Mouse (Mus musculus) ES-E14 (cell line): ENCODE data around the gene Odf3. TPM values are rescaled to one million over a fixed set of nuclear protein-coding genes. Genes with fewer than 3 reads are reported as not detected.

Source experiments
- DNase-seq: peaks from one replicate; pipeline ENCODE4 v3.0.0-alpha.2; 2013; ENCODE audit warnings: low read depth, low spot score
- H3K27ac ChIP-seq: 2 replicates; pipeline ENCODE4 v1.5.1; 2012; ENCODE audit warnings: low read depth, mild to moderate bottlenecking, low read length, moderate library complexity, mixed read lengths; ENCODE audit not compliant: poor library complexity, insufficient read depth, severe bottlenecking
- H3K36me3 ChIP-seq: 2 replicates; pipeline ENCODE4 v1.6.1; 2012; ENCODE audit warnings: mild to moderate bottlenecking, low read length, moderate library complexity, mixed read lengths; ENCODE audit not compliant: control insufficient read depth, poor library complexity, insufficient read depth, severe bottlenecking
- H3K4me1 ChIP-seq, 2 experiments: fragments of 150-350 bp in 1 of 2; sonication (generic) in 1 of 2; 2 replicates each; pipeline ENCODE4 v1.6.1; 2012; ENCODE audit warnings: low read length in 2 of 2, mild to moderate bottlenecking in 1 of 2, mixed read lengths in 1 of 2; ENCODE audit not compliant: control insufficient read depth in 2 of 2, insufficient read depth in 2 of 2, poor library complexity in 1 of 2
- H3K4me3 ChIP-seq, 2 experiments: fragments of 150-350 bp in 1 of 2; sonication (generic) in 1 of 2; 2 replicates each; pipeline ENCODE4 v1.5.1; 2012; ENCODE audit warnings: low read length in 2 of 2, low read depth in 1 of 2, mild to moderate bottlenecking in 1 of 2, mixed read lengths in 1 of 2; ENCODE audit not compliant: insufficient read depth in 1 of 2, poor library complexity in 1 of 2, severe bottlenecking in 1 of 2
- H3K9ac ChIP-seq: 2 replicates; pipeline ENCODE4 v1.6.1; 2012; ENCODE audit warnings: low read depth, mild to moderate bottlenecking, low read length, mixed read lengths; ENCODE audit not compliant: poor library complexity, insufficient read depth, severe bottlenecking
- H3K9me3 ChIP-seq: fragments of 150-350 bp; sonication (generic); 2 replicates; pipeline ENCODE4 v1.6.1; 2012; ENCODE audit warnings: low read depth, mild to moderate bottlenecking, low read length; ENCODE audit not compliant: control insufficient read depth, insufficient read depth
- CHD2 ChIP-seq: IDR thresholded peaks from 2 replicates; pipeline ENCODE4 v1.6.1; 2014; ENCODE audit warnings: mild to moderate bottlenecking, low read depth, low read length, inconsistent platforms
- HCFC1 ChIP-seq: IDR thresholded peaks from 2 replicates; pipeline ENCODE4 v1.6.1; 2012; ENCODE audit warnings: low read length, inconsistent platforms, borderline replicate concordance; ENCODE audit not compliant: insufficient read depth
- MAFK ChIP-seq: IDR thresholded peaks from 2 replicates; pipeline ENCODE4 v1.6.1; 2014; ENCODE audit warnings: mild to moderate bottlenecking, low read depth, low read length, inconsistent platforms; ENCODE audit not compliant: insufficient read depth
- ZC3H11A ChIP-seq: IDR thresholded peaks from 2 replicates; pipeline ENCODE4 v1.6.1; 2012; ENCODE audit warnings: low read depth, mild to moderate bottlenecking, inconsistent platforms, low read length, borderline replicate concordance
- ZNF384 ChIP-seq: IDR thresholded peaks from 2 replicates; pipeline ENCODE4 v1.6.1; 2012; ENCODE audit warnings: low read depth, low read length, inconsistent platforms
- in situ Hi-C, 2 experiments: fragments of 600-800 bp; cut with MboI; formaldehyde crosslinking; loops; one replicate each; pipeline ENCODE4 v1.15.1; 2025; ENCODE audit warnings: low sequenced_read_pairs in 2 of 2, inconsistent platforms in 1 of 2; ENCODE audit not compliant: unreplicated experiment in 2 of 2
- total RNA-seq: library from RNA; depleted of rRNA; stranded (reverse); fragments of 300-350 nt; gene quantifications from 2 replicates; pipeline ENCODE4 v1.2.3, GENCODE M21; 2012

Odf3 gene
- total RNA-seq, 1 experiment, result not detected

DNA sequence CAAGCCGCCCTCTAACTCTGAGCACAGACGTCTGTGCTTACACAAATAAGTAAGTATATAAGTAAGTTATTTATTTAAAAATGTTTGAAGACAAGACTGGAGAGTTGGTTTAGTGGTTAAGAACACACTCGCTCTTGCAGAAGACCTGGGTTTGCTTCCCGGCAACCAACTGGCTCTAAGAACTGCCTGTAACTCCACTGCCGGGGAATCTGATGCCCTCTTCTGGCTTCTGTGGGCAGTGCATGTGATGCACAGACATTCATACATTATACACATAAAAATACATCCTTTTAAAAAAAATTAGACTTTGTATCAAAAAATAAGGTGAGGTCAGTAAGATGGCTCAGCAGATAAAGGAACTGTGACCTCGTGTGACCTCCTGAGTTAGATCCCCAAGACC lies 37.1 kb upstream of the Odf3 start:
- Histone ChIP-seq H3K36me3 (peaks cover 14% of the 10 kb centered on the region), H3K4me1 (0 out of 4 replicates have a peak, but pooled peaks cover 0 to 2% of the 10 kb centered on the region in 2 experiments), H3K4me3 (no peak overlapping the region), H3K9me3 (no peaks in the 10 kb centered on the region), H3K9ac (no peak overlapping the region), H3K27ac (no peak overlapping the region)
- no peak for DNase-seq
- no peak for TF ChIP-seq CHD2
- peak; percentile 47; the same call in 1 of the 2 replicates for TF ChIP-seq ZC3H11A
- in situ Hi-C loops, result no loop called here

DNA sequence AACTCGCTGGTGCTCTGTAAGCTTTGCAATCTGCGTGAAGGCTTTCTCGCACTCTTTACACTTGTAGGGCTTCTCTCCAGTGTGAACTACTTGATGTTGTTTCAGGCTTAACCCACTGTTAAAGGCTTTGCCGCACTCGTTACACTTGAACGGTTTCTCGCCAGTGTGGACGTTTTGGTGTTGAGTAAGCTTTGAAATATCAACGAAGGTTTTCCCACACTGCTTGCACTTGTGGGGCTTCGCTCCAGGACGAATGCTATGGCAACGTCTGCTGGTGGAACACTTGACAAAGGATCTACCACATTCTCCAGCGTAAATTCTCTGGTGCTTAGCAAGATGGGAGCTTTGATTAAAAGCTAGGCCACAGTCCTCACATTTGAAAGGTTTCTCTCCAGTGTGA lies 35.9 kb upstream of the Odf3 start:
- in situ Hi-C loops, result no loop called here
- Histone ChIP-seq H3K36me3 (peaks cover 14% of the 10 kb centered on the region), H3K9ac (no peak overlapping the region), H3K27ac (no peak overlapping the region), H3K9me3 (no peaks in the 10 kb centered on the region), H3K4me1 (0 out of 4 replicates have a peak, but pooled peaks cover 0 to 2% of the 10 kb centered on the region in 2 experiments), H3K4me3 (no peak overlapping the region)
- TF ChIP-seq ZNF384 (no peak), ZC3H11A (no peak), MAFK (no peak), CHD2 (no peak), HCFC1 (no peak)
- no peak for DNase-seq

DNA sequence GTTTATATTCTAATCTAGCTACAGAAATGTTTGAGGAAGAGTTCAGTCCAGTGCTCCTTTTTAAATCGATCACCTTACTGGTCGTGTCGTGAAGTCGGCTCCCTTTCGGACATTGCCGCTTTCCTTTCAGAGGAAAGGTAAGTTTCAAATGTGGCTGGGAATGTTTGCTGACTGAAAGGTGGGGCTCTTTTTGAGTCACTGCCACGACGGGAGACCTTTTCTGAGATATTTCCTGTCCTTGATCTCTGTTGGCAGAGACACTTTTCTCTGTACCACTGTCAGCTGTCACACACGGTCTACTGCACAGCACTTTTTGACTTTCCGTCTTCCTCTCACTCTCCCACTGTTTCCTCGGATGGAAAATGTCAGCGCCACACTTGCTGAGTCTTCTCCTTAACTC lies 34.8 kb upstream of the Odf3 start:
- in situ Hi-C loops, result no loop called here
- no peak for TF ChIP-seq ZNF384
- no peak for TF ChIP-seq CHD2
- TF ChIP-seq HCFC1, result no peak
- no peak for TF ChIP-seq MAFK
- no peak for TF ChIP-seq ZC3H11A
- H3K4me1 ChIP-seq, result no peaks in the 10 kb centered on the region
- DNase-seq, result no peak
- H3K9me3 ChIP-seq, result no peaks in the 10 kb centered on the region
- H3K27ac ChIP-seq, result no peak overlapping the region
- peaks cover 15% of the 10 kb centered on the region for H3K36me3 ChIP-seq
- no peak overlapping the region for H3K9ac ChIP-seq
- H3K4me3 ChIP-seq, result no peak overlapping the region

DNA sequence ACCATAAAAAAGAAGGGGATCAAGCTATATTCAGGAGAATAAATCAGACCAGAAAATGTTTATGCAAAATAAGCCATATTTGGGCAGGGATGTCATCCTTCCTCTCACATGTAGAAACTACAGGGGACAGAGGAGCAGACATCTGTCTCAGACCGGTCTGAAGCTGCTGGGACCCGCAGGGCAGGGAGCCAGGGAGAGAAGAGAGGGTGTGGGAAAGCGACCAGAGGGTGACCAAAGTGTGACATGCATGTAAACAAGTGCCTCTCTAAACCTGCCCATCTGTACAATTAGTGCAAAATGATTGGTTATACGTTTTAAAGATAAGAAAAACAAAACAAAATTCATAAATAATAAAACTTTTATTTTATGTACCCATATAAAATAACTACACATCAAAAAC lies 27.4 kb upstream of the Odf3 start:
- DNase-seq, result no peak
- H3K36me3 ChIP-seq, result peaks cover 4% of the 10 kb centered on the region

DNA sequence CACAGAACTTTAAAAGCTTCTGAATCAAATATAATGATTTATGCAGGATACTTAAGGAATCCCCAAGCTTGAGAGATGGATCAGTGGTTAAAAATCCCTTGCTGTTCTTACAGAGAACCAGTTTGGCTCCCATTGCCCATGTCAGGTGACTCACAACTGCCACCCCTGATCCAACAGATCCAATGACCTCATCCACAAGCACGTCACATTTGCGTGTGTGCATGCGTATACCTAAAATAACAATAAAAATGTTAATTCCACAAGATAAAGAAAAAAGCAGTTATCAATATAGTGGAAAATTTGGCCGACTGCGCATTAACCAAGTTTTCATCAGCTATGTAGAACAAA lies 26.3 kb upstream of the Odf3 start:
- H3K9me3 ChIP-seq, result no peaks in the 10 kb centered on the region
- peak overlapping the region; percentile 88 to 91 for H3K4me3 ChIP-seq
- in situ Hi-C loops, result no loop called here
- peaks cover 4% of the 10 kb centered on the region for H3K36me3 ChIP-seq
- 0 out of 4 replicates have a peak, but pooled peaks cover 0 to 2% of the 10 kb centered on the region in 2 experiments for H3K4me1 ChIP-seq
- no peak for DNase-seq
- no peak overlapping the region for H3K9ac ChIP-seq
- TF ChIP-seq CHD2 (no peak), HCFC1 (no peak), MAFK (no peak), ZC3H11A (no peak), ZNF384 (no peak)
- no peak overlapping the region; the same call in 1 of the 2 replicates for H3K27ac ChIP-seq

More for the DNA sequence above, 27.4 kb upstream of the Odf3 start:
- TF ChIP-seq ZNF384 (no peak), MAFK (no peak), HCFC1 (no peak), CHD2 (no peak), ZC3H11A (no peak)
- Histone ChIP-seq H3K9me3 (no peaks in the 10 kb centered on the region), H3K27ac (no peak overlapping the region), H3K9ac (no peak overlapping the region), H3K4me3 (no peak overlapping the region), H3K4me1 (0 out of 4 replicates have a peak, but pooled peaks cover 0 to 2% of the 10 kb centered on the region in 2 experiments)
- in situ Hi-C loops, result no loop called here
